Mouse (Mus musculus) ovary, postnatal 14 days (tissue): ENCODE data around the gene Sae1.
"Not testable (repeated sequence)": the region's sequence is repeated elsewhere in the genome, so short reads cannot be mapped to it uniquely, and the experiment has no call there.

Experiments
- DNase-seq: peaks from one replicate; pipeline ENCODE4 v3.0.0; 2022; ENCODE audit warnings: low spot score

Gene Sae1

DNA sequence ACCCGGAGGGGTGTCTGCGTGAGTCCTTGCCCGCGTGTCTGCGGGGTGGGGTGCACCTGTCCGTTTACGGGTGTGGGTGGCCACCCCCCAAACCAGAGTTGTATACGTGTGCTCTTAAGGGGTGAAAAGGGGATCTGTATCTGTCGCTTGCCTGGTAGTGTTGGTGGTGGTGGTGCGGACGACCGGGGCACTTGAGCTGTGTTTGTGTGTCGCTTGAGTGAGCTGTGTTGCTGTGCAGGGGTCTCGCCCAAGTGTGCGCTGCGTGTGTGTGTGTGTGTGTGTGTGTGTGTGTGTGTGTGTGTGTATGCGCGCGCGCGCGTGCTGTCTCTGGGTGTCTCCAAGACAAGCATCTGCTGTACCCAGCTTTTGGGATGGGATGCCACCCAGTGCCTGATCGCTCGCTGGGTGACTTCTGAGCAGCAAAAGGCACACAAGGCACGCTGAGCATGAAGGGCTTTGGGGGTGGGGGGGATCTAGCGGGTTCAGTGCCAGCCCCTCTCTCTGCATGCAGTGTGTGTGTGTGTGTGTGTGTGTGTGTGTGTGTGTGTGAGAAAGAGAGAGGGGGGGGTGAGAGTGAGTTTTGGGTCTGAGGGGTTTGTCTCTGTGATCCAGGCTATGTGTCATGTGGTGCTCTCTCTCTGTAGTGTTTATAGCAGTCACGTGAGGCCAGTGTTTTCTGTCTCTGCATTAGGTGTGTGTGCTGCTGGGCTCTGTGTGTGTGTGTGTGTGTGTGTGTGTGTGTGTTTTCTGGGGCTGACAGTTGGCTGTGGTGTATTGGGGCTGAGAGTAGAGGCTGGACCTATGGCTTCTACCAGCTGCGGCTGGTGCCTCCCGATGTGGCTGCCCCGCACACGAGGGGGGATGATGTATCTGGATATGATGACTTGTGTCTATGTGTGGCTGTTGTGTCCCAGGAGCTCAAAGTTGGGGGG lies 76.8 kb downstream of the Sae1 start:
- DNase-seq = no peak

DNA sequence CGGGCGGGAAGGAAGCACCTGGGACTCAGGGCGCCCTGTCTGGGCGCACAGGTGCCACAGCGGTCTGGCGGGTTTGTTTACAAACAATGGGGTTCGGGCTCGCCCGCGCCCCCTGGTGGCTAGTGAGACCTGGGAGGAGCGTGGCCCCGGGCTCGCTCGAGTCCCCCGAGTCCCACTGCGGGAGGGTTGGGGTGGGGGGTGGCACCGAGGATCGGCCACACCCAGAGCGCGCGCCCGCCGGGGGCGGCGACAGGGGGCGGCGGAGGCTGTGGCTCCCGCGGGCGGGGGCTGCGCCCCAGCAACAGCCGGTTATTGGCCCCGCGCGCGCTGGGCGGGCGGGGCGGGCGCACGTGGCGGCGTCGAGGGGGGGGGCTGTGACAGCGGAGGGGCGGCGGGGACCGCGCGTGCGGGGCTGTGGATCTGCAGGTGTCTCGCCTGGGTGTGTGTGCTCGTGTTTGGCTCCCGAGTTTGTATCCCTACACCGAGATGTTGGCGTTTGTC lies 77.5 kb downstream of the Sae1 start:
- DNase-seq = peak; percentile 69

DNA sequence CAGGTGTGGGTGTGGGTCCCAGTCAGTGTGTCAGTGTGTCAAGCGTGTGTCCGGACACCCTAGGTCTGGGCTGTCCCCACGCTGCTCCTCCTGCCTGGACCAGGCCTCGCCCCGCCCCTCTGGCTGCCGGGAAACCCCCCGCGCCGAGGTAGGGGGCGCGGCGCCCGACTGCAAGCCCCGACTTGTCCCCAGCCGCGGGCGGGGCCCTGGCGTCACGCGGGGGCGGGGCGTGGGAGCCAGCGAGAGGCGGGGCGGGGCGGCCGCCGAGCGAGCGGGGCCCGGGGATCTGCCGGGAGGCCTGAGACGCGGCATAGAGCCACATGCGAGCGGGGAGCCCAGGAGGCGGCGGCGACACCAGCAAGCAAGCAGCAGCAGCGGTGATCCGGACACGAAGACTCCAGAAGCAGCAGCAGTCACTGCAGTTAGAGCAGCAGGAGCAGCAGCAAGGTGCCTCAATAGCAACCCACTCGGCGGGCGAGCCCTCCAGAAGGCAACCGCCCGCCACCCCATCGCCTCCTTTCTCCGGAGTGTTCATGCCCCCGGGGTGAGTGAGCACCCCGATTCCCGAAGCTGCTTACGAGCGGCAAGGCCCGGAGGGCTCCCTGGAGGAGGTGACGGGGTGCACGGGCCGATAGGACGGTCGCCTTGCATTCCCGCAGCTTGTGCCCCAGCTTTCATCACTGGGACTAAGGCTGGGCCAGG lies 78.1 kb downstream of the Sae1 start:
- DNase-seq = peak; percentile 84

DNA sequence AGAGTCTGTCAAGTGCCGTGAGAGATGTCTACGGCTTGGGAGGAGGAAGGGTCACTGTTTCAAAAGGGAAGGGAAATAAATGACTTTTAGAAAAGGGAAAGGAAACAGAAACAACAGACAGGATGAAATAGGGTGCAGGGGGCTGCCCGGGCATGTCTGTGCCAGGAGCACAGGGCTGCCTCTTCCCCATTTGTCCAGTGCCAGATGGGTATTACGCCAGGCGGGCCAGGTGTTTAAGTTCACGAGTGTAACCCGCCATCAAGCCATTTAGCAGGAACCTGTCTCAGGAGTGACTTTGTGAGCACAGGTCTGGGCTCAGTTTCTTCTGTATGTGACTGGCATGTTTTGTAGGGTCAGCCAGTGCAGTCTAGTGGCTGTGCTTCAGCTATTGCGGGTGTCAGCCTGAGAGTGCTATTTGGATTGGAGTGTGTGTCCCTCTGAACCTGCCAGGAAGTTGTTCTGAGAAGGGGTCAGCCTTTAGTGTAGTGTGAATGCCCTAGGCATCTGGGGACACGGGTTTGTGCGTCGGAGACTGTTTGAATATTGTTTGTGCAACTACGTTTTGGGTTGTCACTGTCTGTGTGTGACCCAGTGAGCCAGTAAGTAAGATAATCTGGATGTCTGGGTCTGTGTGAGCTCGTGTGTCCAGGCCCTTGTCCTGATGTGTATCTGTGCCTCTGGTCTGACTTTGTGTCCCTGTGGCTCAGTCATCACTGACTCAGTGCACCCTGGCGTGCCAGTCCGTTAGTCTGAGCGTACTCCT lies 78.9 kb downstream of the Sae1 start:
- no peak for DNase-seq

DNA sequence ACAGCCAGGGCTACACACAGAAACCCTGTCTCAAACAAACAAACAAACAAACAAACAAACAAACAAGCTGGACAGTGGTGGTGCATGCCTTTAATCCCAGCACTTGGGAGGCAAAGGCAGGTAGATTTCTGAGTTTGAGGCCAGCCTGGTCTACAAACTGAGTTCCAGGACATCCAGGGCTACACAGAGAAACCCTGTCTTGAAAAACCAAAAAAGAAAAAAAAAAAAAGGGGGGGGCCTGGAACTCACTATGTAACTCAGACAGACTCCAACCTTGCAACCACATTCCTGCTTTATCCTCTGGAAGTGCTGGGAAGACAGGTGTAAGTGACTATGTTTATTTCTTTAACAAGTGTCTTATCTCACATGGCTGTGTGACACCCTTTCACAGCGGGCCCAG lies 79.5 kb downstream of the Sae1 start, which contains the start of gene Bbc3:
Bbc3 (plus strand) TSS at position 301 of the 400 bp plus-strand sequence.
- DNase-seq = not testable (repeated sequence)

DNA sequence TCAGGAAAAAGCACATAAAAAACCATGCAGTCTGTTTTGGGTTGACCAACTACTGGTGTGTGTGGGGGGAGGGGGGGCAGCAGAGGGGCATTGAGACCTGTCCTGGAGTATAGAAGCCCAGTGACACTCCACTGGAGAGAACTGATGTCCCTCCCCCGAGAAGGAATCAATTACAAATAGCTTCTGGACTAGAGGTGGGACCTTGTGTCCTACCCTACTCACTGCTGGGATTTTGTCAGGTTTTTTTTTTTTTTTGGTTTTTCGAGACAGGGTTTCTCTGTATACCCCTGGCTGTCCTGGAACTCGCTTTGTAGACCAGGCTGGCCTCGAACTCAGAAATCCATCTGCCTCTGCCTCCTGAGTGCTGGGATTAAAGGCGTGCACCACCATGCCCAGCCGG lies 80.5 kb downstream of the Sae1 start:
- not testable (repeated sequence) for DNase-seq

DNA sequence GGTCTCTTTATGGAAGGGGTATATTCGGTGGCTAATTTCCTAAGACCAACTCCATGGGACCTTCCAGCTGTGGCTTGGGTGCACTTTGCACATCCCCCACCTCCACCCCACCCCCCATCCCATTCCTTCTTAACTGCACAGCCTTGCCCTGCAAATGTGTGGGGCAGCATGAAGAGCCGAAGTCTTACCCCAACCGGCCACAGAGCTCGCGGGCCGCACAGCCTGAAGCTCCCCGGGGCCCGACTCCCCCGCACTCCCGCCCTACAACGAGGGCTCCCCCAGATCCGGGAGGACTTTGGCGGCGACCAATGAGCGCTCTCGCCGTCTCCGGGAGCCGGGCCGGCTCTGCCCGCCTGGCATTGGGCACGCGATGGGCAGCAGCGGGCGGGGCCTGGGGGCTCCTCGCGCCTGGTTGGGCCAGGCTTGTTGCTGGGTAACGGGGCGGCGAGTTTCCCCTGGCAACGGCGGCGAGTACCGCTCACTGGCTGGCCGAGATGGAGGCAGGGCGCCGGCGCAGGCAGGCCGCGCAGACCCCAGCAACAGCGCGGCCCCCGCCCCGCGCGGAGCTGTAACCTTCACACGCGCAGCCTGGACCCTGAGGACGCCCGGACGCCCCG lies 88.1 kb downstream of the Sae1 start:
- peak; percentile 79 for DNase-seq

DNA sequence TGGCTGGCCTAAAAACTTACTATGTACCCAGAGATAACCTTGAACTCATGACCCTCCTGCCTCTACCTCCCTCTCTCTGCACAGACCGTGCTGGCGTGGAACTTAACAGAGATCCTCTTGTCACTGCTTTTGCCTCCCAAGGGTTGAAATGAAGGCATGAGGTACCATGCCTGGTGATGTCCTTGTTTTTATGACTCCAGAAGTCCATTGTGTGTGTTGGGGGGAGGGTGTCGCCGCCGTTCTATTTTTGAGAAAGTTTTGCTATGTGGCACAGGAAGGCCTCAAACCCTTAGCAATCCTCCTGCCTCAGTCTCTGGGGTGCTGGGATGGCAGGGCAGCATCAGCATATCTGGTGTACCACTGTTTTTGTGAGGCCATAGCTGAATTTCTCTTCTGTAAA lies 88.7 kb downstream of the Sae1 start:
- DNase-seq = no peak

DNA sequence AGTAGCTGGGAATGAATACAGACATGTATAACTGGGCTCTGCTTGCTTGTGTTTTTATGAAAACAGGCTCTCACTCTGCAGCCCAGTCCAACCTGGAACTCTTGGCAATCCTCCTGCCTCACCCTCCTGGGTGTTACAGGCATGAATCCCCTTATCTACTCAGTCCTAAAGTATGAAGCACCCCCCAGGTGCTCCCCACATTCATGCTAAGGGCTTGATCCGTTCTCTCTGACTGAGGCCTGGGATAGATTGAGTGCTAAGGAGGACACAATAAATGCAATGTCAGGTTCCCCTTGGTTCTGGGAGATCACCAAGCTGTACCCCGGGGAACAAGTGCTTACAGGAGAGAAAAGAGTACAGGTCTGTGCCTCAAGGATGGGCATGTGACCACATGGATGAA lies 90.0 kb downstream of the Sae1 start:
- no peak for DNase-seq

DNA sequence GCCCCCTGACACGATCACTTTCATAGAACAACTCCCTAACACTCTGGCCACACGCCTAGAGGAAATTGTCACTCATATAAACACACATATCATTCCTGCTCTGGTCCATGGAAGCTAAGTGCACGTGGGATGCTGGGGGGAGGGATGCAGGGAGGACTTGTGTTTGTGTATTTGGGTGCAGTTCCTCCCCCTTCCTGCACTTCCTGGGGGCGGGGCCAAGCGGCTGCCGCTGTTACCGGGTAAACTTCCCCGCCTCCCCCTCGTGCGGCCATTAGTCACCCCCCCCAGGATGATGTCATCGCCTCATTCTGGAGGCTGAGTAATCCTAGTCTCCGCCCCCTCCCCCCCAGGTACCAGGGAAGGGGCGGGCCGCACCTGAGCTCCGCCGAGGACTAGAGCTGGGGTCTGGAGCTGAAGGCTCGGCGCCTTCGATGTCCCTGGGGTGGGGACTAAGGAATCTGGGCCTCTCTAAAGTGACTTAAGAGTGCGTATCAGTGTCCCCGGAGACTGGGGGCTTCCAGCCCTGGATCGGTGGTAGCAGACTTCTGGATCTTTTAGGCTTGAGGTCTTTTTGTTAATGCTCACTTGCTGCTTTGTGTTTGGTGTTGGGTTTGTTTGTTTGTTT lies 90.7 kb downstream of the Sae1 start:
- peak; percentile 74 for DNase-seq

DNA sequence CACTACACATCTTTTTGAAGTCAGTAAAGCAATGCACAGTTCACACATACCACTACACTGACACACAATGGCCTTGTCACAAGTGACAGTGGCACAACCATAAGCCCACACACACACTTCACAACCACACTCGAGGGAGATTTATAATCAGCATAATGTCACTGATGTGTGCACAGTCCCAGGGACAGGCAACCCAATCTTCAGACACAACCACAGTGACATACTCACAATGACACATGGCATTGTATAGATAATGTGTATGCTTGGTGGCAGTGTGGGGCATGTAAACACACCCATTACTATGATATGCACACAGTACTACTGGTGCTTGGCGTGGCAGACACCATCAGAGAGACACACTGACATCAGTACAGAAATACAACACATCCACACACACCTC lies 91.5 kb downstream of the Sae1 start:
- no peak for DNase-seq

DNA sequence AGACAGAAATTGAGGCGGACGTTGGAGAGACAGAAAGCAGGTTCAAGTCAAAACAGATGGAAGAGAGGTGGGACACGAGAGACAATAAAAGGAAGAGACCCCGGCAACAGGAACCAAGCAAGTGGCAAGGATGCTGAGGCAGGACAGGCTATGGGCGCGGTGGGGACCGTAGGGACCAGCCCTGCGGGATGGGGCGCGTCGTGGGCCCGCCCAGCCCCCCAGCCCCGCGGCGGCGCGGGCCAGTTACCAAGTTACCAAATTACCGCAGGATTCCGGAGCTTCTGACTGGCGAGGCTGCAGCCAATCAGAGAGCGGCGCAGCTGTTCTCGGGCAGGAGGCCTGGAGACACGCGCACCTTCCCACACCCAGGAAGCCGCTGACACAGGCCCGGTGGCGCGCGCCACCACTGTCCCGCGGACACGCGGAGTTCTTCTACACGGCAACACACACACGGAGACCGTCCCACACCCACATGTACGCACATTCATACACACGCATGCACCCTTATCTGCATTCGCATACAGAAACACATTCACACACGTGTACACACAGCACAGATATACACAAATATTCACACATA lies 92.2 kb downstream of the Sae1 start:
- peak; percentile 44 for DNase-seq

DNA sequence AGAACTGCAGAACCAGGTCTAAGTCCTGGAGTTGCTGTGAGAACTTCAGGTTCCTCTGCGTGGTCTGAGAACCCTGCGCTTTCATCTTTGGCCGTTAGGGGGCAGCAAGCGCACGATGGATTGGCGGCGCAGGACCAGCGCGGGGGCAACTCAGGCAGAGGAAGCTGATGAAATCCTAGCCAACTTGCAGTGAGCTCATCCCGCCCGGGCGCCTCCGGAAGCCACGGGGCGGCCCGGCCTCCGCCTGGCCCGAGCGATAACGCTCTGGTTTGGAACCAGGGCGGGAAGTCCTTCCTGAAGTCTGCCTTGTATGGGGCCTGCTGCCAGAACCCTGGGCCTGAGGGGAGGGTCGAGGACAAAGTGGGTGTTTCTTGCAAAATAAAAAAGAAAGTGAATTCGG lies 92.8 kb downstream of the Sae1 start:
- peak; percentile 97 for DNase-seq

DNA sequence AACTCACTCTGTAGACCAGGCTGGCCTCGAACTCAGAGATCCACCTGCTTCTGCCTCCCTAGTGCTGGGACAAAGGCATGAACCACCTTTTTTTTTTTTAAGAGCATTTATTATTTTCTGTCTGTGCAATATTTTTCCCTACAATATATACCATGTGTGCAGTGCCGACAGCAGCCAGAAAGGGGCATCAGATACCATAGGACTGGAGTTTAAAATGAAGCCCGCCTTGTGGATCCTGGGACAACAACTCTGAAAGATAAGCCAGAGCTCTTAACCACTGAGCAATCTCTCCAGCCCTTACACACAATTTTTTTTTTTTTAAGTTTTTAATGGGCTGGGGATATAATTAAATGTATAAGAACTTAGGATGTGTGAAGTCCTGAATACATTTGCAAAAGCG lies 93.3 kb downstream of the Sae1 start:
- DNase-seq = no peak

DNA sequence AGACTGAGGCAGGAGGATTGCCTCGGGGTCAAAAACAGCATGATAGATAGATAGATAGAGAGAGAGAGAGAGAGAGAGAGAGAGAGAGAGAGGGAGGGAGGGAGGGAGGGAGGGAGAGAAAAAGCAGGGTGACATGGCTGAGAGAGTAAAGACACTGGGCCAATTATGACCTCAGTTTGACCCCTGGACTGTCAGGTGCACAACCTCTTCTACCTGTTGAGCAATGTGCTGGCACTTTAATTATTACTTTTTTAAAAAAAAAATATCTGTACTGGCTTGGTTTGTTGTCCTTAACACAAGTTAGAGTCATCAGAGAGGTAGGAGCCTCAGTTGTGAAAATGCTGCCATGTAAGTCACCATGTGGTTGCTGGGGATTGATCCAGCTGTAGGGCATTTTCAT lies 99.8 kb downstream of the Sae1 start:
- DNase-seq = no peak

DNA sequence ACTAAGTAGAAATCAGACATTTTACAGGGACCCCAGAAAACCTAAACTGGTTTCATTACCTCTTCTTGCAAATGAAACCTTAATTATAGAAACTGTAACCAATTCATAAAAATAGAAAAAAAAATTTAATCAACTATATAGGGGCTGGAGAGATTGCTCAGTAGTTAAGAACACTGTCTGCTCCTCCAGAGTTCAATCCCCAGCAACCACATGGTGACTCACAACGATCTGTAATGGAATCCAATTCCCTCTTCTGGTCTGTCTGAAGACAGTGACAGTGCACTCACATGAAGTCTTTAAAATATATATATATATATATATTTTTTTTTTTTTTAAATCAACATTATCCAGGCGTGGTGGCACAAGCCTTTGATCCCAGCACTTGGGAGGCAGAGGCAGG lies 100.6 kb downstream of the Sae1 start:
- no peak for DNase-seq

DNA sequence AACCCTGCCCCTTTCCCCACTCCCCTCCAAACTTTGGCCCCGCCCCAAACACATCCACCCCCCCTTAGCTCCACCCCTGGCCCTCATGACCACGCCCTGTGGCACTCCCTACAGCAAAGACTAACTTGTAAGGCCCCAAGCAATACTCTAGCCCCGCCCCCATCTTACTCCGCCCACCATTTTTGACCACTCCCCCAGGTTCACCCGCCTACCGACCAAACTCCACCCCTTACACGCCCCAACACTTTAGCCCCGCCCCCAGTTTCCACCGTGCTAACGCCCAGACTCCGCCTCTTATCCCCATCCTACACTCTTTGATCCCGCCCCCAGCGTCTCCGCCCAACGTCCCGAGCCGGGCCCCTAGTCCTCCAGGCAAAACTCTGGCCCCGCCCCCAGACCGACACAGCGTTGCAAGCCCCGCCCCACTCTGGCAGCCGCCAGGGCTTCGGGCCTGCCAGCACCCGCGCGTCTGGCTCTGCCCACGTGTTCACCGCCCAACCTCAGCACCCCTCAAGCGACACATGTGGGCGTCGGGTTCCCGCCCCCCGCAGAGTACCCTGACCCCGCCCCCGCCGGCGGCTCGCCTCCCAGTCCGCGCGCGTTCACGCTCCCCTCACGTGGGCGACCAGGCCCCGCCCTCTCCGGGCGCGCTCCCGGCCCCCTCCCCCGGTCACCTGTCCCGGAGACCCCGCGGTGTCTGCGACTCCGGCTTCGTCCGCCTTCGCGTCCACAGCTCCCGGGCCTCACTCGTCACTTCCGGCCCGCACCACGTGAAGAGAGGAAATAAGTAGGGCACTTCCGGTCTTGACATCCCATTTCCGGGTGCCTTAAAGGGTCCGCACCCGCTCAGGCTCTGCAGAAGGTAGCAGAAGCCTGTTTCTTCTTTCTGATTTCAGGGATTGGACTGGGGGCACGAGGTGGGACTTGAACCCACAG lies 101.3 kb downstream of the Sae1 start, which contains the start of gene Ccdc9:
Ccdc9 (minus strand) TSS at position 770 of the 936 bp plus-strand sequence.
- DNase-seq = peak; percentile 100

DNA sequence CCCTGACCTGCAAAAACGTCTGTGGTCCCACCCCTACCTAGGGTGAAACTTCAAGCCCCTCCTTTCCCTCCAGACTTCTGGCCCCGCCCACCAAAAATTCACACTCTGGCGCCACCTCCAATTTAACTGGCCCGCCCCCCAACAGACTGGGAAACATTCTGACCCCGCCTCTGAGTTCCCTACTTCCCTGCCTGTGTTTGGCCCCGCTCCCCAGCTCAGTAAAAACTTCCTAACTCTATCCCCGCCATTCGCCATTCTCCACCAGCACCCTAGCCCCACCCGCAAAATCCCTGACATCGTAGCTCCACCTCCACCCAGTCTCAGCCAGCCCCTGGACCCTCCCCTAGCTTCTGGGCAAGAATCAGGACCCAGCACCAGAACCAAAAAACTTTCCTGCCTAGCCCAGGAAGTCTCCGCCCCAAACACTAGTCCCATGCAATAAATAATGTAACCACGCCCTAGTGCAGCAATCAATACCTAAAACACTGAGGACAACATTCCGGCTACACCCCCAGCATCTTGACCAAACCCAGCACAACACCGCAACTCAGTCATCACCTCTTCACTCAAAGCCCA lies 102.1 kb downstream of the Sae1 start:
- peak; percentile 68 for DNase-seq

DNA sequence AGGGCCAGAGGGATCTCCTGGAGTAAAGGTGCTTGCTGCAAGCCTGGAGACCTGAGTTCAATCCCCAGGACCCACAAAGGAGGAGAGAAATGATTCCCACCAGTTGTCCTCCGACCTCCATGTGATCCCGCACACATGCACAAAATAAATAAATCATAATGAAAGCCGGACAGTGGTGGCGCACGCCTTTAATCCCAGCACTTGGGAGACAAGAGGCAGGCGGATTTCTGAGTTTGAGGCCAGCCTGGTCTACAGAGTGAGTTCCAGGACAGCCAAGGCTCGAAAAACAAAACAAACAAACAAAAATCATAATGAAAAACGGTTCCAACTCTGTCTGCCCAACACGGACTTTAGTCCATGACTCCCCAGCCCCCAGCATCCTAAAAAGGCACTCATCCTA lies 102.7 kb downstream of the Sae1 start:
- DNase-seq = no peak
